Mouse (Mus musculus) stomach, embryonic 14.5 days (tissue): ENCODE results near the gene Gm13276. TPM values are rescaled to one million over a fixed set of nuclear protein-coding genes. Genes with fewer than 3 reads are reported as not detected.
"Not testable (repeated sequence)": the region's sequence is repeated elsewhere in the genome, so short reads cannot be mapped to it uniquely, and the experiment has no call there.

Experiments used
- ATAC-seq: fragments of 200-750 bp; cut with Nextera tagmentation; 2 replicates; pipeline ENCODE4 v1.8.0; 2017; ENCODE audit warnings: low read depth, moderate TSS enrichment; ENCODE audit not compliant: insufficient number of reproducible peaks, insufficient read depth, low FRiP score
- H3K27ac ChIP-seq: fragments of 300-500 bp; sonication (generic); 2 replicates; pipeline ENCODE4 v1.5.1; 2014; ENCODE audit warnings: mild to moderate bottlenecking, low read length, moderate library complexity, mixed read lengths
- H3K27me3 ChIP-seq: fragments of 300-500 bp; sonication (generic); 2 replicates; pipeline ENCODE4 v1.6.1; 2014; ENCODE audit warnings: low read length, control low read depth, mixed read lengths; ENCODE audit not compliant: control insufficient read depth, insufficient read depth
- H3K36me3 ChIP-seq: fragments of 300-500 bp; sonication (generic); 2 replicates; pipeline ENCODE4 v1.6.1; 2014; ENCODE audit warnings: mild to moderate bottlenecking, control low read depth, low read length, moderate library complexity, mixed read lengths; ENCODE audit not compliant: control insufficient read depth, insufficient read depth
- H3K4me1 ChIP-seq: fragments of 300-500 bp; sonication (generic); 2 replicates; pipeline ENCODE4 v1.6.1; 2014; ENCODE audit warnings: low read length, control low read depth, mixed read lengths; ENCODE audit not compliant: control insufficient read depth, insufficient read depth
- H3K4me2 ChIP-seq: fragments of 300-500 bp; sonication (generic); replicated peaks from 2 replicates; pipeline ENCODE4 v1.6.1; 2014; ENCODE audit warnings: low read depth, low read length, control low read depth
- H3K4me3 ChIP-seq: fragments of 300-500 bp; sonication (generic); 2 replicates; pipeline ENCODE4 v1.5.1; 2014; ENCODE audit warnings: low read depth, low read length, control low read depth
- H3K9ac ChIP-seq: fragments of 300-500 bp; sonication (generic); replicated peaks from 2 replicates; pipeline ENCODE4 v1.6.1; 2014; ENCODE audit warnings: low read depth, mild to moderate bottlenecking, control low read depth, low read length, moderate library complexity, mixed read lengths
- H3K9me3 ChIP-seq: fragments of 300-500 bp; sonication (generic); 2 replicates; pipeline ENCODE4 v1.6.1; 2016; ENCODE audit warnings: low read depth, low read length, control low read depth; ENCODE audit not compliant: control insufficient read depth
- WGBS: fragments of 180-500 bp; shearing (Covaris S2); extraction: QIAGEN DNeasy Blood & Tissue Kit; methylation state at CpG from one replicate; pipeline ENCODE4 v1.1.7; 2014; 5-methylcytosine and 5-hydroxymethylcytosine counted together
- polyA plus RNA-seq: library from polyadenylated mRNA; unstranded; fragments of >200 nt; fragmentation: Nextera tagmentation; extraction: Ambion mirVana; gene quantifications from 2 replicates; pipeline ENCODE4 v1.2.1, GENCODE M21; 2014

Gm13276 gene
- polyA plus RNA-seq, 1 experiment from 2014 or later, result not detected

DNA sequence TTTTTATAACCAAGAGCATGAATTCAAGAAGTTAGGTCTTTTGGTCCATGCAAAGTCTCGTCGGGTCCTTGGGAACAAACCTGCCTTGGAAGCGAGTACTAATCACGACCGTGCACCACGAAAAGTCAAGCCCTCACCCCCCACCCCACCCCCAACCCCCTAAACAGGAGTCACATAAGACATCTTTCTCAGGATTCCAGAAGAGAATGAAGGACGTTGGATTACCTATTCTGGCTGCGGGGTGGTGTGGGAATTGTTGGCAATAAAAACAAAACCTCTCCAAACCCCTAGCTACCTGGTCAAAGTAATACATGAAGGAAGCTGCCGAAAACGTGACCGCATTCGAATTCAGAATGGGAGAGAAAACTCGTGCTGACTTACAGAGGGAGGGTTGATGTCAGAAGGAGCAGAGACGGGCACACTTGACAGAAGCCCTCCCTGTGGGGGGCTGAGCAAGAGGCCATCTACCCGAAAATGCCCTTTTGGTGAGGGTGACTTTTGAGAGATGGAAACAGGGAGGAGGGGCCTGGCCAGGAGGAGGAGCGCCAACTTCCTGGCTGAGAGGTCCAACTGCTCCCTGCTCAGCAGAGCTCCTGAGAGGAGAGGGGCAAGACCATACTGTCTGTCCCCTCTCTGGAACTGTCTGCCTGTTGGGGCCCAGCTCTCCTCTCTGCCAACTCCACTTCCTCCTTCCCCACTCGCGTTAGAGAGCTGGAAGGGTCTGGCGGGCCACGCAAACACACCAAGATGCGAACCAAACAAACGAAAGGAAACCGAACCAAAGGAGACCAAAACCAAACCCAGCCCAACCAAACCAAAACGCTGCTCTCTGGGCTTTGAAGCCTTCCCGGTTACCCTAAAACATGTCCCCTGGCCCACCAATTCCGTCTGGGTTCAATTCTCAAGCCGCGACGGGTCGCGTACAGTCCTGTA, 28.7 kb upstream of the Gm13276 start:
- WGBS, result 11% methylated on average over 28 of the region's 31 CpGs
- ATAC-seq, H3K36me3 ChIP-seq, H3K27me3 ChIP-seq, H3K4me1 ChIP-seq, H3K9me3 ChIP-seq: not testable (repeated sequence)
- peak overlapping the region; percentile 93 for H3K27ac ChIP-seq
- H3K4me2 ChIP-seq, result peak overlapping the region; percentile 61
- H3K4me3 ChIP-seq, result peak overlapping the region; percentile 42
- H3K9ac ChIP-seq, result peak overlapping the region; percentile 52

DNA sequence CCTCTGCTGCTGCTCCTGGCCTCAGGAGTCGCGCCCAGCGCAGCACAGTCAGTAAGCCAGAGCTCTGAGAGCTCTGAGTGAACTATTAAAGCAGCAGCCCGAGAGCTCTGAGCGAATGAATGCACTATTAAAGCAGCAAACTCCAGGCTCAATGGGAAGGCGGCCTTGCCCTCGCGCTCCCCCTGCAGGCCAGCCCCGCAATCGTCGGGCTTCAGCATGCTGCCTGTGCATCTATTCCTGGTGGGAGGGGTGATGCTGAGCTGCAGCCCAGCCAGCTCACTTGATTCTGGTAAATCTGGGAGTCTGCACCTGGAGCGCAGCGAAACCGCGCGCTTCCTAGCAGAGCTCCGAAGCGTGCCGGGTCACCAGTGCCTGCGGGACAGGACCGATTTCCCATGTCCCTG, 27.9 kb upstream of the Gm13276 start:
- not testable (repeated sequence) for H3K9ac ChIP-seq, H3K4me1 ChIP-seq, H3K36me3 ChIP-seq, H3K27me3 ChIP-seq, H3K9me3 ChIP-seq
- ATAC-seq, result peak; percentile 99
- Histone ChIP-seq H3K27ac (peak overlapping the region; percentile 93), H3K4me3 (peak overlapping the region; percentile 42), H3K4me2 (peak overlapping the region; percentile 61)
- WGBS, result 0% methylated on average over 11 of the region's 21 CpGs

DNA sequence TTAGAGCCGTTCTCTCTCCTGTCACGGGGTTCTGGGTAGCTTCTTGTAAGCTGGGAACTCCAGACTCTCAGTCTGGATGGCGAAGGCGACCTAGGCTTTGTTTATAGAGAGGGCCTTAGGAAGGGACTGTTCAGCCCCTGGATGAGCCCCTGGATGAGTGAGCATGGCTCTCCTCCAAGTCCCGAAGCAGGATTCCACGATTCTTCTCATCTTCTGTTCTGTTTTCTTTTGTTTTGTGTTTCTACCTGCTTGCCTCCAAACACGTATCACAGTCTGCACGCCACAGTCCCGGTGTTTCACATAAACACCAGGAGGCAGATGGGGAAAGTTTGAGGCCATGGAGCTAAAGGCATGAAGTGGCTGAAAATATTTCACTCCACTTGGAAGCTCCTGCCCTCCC, 26.8 kb upstream of the Gm13276 start:
- not testable (repeated sequence) for H3K27ac ChIP-seq, H3K9ac ChIP-seq, H3K4me1 ChIP-seq, H3K27me3 ChIP-seq, H3K4me3 ChIP-seq, H3K36me3 ChIP-seq, H3K9me3 ChIP-seq, H3K4me2 ChIP-seq, ATAC-seq
- 85% methylated on average over 9 of the region's 9 CpGs for WGBS

DNA sequence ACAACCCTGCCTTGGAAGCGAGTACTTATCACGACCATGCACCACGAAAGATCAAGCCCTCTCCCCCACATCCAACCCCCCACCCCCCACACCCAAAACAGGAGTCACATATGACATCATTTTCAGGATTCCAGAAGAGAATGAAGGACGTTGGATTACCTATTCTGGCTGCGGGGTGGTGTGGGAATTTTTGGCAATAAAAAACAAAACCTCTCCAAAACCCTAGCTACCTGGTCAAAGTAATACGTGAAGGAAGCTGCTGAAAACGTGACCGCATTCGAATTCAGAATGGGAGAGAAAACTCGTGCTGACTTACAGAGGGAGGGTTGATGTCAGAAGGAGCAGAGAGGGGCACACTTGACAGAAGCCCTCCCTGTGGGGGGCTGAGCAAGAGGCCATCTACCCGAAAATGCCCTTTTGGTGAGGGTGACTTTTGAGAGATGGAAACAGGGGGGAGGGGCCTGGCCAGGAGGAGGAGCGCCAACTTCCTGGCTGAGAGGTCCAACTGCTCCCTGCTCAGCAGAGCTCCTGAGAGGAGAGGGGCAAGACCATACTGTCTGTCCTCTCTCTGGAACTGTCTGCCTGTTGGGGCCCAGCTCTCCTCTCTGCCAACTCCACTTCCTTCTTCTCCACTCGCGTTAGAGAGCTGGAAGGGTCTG, 25.8 kb upstream of the Gm13276 start, which contains the start of gene Gm13283:
Gene Gm13283, plus strand, starts transcription at position 510 of the 659 bp plus-strand sequence.
- H3K9me3 ChIP-seq, H3K36me3 ChIP-seq, ATAC-seq, H3K9ac ChIP-seq, H3K4me1 ChIP-seq, H3K27me3 ChIP-seq, H3K27ac ChIP-seq: not testable (repeated sequence)
- H3K4me3 ChIP-seq, result peak within 1 kb of the TSS; percentile 16; the same call in 1 of the 2 replicates
- WGBS, result 24% methylated on average over 8 of the region's 14 CpGs
- peak within 1 kb of the TSS; percentile 30 for H3K4me2 ChIP-seq

DNA sequence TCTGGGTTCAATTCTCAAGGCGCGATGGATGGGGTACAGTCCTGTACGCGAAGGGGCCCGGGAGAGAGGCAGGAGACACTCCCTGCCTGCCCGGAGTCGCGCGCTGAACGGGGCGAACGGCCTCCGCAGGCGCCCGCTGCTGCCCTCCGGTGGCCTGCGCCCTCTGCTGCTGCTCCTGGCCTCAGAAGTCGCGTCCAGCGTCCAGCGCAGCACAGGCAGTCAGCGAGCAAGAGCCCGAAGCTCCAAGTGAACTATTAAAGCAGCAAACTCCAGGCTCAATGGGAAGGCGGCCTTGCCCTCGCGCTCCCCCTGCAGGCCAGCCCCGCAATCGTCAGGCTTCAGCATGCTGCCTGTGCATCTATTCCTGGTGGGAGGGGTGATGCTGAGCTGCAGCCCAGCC, 25.1 kb upstream of the Gm13276 start:
- H3K27me3 ChIP-seq, H3K4me1 ChIP-seq, H3K27ac ChIP-seq, H3K9me3 ChIP-seq, H3K36me3 ChIP-seq, ATAC-seq, H3K9ac ChIP-seq: not testable (repeated sequence)
- peak overlapping the region; percentile 16; the same call in 1 of the 2 replicates for H3K4me3 ChIP-seq
- WGBS, result 0% methylated on average over 21 of the region's 28 CpGs
- peak overlapping the region; percentile 30 for H3K4me2 ChIP-seq

DNA sequence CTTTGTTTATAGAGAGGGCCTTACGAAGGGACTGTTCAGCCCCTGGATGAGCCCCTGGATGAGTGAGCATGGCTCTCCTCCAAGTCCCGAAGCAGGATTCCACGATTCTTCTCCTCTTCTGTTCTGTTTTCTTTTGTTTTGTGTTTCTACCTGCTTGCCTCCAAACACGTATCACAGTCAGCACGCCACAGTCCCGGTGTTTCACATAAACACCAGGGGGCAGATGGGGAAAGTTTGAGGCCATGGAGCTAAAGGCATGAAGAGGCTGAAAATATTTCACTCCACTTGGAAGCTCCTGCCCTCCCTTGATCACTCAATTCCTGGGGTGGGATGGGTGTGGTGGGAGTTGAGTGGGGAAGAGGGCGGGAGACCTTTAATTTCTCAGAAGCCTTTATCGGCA, 23.7 kb upstream of the Gm13276 start:
- H3K36me3 ChIP-seq, H3K4me3 ChIP-seq, H3K27me3 ChIP-seq, H3K9ac ChIP-seq, H3K27ac ChIP-seq, H3K9me3 ChIP-seq, ATAC-seq, H3K4me2 ChIP-seq, H3K4me1 ChIP-seq: not testable (repeated sequence)
- WGBS, result 65% methylated on average over 6 of the region's 8 CpGs

DNA sequence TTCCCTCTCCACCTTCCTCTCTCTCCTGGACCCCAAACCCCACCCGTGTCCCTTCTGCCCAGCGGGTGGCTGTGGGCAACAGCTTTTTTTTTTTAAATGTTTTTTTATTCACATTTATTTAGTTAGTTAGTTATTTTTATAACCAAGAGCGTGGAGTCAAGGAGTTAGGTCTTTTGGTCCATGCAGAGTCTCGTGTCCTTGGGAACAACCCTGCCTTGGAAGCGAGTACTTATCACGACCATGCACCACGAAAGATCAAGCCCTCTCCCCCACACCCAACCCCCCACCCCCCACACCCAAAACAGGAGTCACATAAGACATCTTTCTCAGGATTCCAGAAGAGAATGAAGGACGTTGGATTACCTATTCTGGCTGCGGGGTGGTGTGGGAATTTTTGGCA, 23.2 kb upstream of the Gm13276 start:
- not testable (repeated sequence) for H3K9me3 ChIP-seq, H3K4me2 ChIP-seq, H3K27ac ChIP-seq, H3K9ac ChIP-seq, H3K4me3 ChIP-seq, H3K27me3 ChIP-seq, ATAC-seq, H3K4me1 ChIP-seq, H3K36me3 ChIP-seq
- WGBS, result 64% methylated on average over 9 of the region's 9 CpGs

DNA sequence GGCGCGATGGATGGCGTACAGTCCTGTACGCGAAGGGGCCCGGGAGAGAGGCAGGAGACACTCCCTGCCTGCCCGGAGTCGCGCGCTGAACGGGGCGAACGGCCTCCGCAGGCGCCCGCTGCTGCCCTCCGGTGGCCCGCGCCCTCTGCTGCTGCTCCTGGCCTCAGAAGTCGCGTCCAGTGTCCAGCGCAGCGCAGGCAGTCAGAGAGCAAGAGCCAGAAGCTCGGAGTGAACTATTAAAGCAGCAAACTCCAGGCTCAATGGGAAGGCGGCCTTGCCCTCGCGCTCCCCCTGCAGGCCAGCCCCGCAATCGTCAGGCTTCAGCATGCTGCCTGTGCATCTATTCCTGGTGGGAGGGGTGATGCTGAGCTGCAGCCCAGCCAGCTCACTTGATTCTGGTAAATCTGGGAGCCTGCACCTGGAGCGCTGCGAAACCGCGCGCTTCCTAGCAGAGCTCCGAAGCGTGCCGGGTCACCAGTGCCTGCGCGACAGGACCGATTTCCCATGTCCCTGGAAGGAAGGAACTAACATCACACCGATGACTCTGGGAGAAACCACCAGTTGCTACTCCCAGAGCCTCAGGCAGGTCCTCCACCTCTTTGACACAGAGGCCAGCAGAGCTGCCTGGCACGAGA, 22.0 kb upstream of the Gm13276 start:
- H3K27me3 ChIP-seq, H3K9ac ChIP-seq, H3K36me3 ChIP-seq, H3K4me1 ChIP-seq, H3K9me3 ChIP-seq, ATAC-seq: not testable (repeated sequence)
- H3K27ac ChIP-seq, result peak overlapping the region; percentile 27; the same call in 1 of the 2 replicates
- peak overlapping the region; percentile 35; the same call in 1 of the 2 replicates for H3K4me2 ChIP-seq
- peak overlapping the region; percentile 17; the same call in 1 of the 2 replicates for H3K4me3 ChIP-seq
- WGBS, result 5% methylated on average over 23 of the region's 42 CpGs
